Mouse (Mus musculus): ENCODE measurements around the gene 1700013G24Rik. TPM values are rescaled to one million over a fixed set of nuclear protein-coding genes. Genes with fewer than 3 reads are reported as not detected.
A peak's percentile ranks its signal among the peaks of the same experiment; 100 is the strongest.

1700013G24Rik gene
- polyA plus RNA-seq, 1 experiment from 2014 or later: not detected

DNA sequence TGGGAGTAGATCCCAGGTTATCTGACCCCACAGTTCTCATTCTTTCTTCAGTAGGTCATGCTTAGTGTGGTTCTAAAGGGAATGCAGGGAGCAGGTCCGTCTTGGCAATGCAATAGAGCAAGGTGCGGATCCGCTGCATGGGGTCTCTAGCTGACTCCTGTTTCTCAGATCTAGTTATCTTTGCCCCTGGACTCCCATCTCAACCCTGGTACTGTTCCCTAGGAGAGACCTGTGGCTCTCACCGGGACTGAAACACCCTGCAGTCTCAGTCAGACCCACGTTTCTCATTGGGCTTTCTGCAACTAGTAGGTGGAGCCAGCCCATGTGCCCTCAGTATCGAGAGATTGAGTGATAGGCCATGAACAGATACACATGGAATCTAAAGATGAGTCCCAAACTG is 24.5 kb downstream of the 1700013G24Rik start:
- Histone ChIP-seq H3K4me2 (no peak overlapping the region), H3K9ac (ENCODE audit: low read length) (no peak overlapping the region), H3K4me3 (ENCODE audit: low read depth, low read length) (no peak overlapping the region), H3K27ac (ENCODE audit: low read depth, low read length) (no peak overlapping the region; the same call in 1 of the 2 replicates), H3K4me1 (ENCODE audit: control insufficient read depth, insufficient read depth, low read length) (peaks cover 29% of the 10 kb centered on the region), H3K9me3 (ENCODE audit: control insufficient read depth, low read length) (no peaks in the 10 kb centered on the region), H3K36me3 (ENCODE audit: control insufficient read depth, insufficient read depth, low read length) (no peaks in the 10 kb centered on the region), H3K27me3 (ENCODE audit: control insufficient read depth, insufficient read depth, low read length) (no peaks in the 10 kb centered on the region)
- 61% methylated on average over 6 of the region's 6 CpGs for WGBS
- no peak for ATAC-seq (ENCODE audit: low FRiP score)
- no peak for DNase-seq (ENCODE audit: low spot score, missing footprints)

DNA sequence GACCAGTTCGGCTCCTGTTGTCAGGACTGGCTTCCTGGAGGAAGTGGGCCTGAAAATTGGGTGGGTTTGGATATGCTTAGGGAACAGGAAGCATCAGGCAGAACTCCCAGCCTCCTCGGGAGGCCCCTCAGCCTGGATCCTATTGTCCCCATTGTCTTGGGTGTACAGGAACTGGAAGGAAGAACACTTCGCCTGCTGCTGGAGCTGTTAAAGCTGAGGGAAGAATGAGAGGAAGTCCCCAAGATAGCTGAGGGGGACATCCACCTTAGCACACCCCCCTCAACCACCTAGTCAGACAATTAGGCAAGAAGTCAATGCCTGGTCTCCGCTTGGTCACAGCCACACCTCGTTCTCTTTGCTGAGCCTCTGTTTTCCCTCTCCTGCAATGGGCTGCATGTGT is 25.2 kb downstream of the 1700013G24Rik start:
- Histone ChIP-seq H3K27me3 (ENCODE audit: control insufficient read depth, insufficient read depth, low read length) (no peaks in the 10 kb centered on the region), H3K9ac (ENCODE audit: low read length) (no peak overlapping the region), H3K36me3 (ENCODE audit: control insufficient read depth, insufficient read depth, low read length) (no peaks in the 10 kb centered on the region), H3K4me1 (ENCODE audit: control insufficient read depth, insufficient read depth, low read length) (peaks cover 29% of the 10 kb centered on the region), H3K4me3 (ENCODE audit: low read depth, low read length) (no peak overlapping the region), H3K27ac (ENCODE audit: low read depth, low read length) (no peak overlapping the region; the same call in 1 of the 2 replicates), H3K9me3 (ENCODE audit: control insufficient read depth, low read length) (no peaks in the 10 kb centered on the region), H3K4me2 (no peak overlapping the region)
- DNase-seq (ENCODE audit: low spot score, missing footprints): no peak
- no peak for ATAC-seq (ENCODE audit: low FRiP score)
- WGBS: 70% methylated on average over 5 of the region's 5 CpGs

DNA sequence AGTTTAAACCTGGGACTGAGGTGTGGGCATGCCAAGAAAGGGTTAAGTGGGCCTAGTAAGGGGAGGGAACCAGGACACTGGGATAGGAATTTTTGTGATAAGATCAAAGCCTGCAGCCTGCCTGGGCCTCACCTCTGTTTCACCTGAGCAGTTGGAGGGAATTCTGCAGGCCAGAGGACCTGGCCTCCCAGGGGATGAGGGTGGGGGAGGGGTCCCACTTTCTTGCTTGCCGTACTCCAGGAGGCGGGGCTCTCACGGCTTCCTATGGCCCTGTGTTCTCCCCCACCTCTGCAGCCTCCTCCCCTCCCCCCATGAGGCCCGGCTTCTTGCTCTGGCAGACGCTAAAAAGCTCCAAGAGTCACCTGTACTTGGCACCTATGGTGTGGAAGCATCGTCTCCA is 26.7 kb downstream of the 1700013G24Rik start:
- no peaks in the 10 kb centered on the region for H3K9me3 ChIP-seq (ENCODE audit: control insufficient read depth, low read length)
- H3K4me3 ChIP-seq (ENCODE audit: low read depth, low read length): no peak overlapping the region
- DNase-seq (ENCODE audit: low spot score, missing footprints): no peak
- no peak overlapping the region for H3K4me2 ChIP-seq
- H3K9ac ChIP-seq (ENCODE audit: low read length): no peak overlapping the region
- no peak for ATAC-seq (ENCODE audit: low FRiP score)
- 6% methylated on average over 6 of the region's 6 CpGs for WGBS
- no peaks in the 10 kb centered on the region for H3K27me3 ChIP-seq (ENCODE audit: control insufficient read depth, insufficient read depth, low read length)
- no peak overlapping the region for H3K27ac ChIP-seq (ENCODE audit: low read depth, low read length)
- H3K4me1 ChIP-seq (ENCODE audit: control insufficient read depth, insufficient read depth, low read length): peaks cover 29% of the 10 kb centered on the region
- no peaks in the 10 kb centered on the region for H3K36me3 ChIP-seq (ENCODE audit: control insufficient read depth, insufficient read depth, low read length)

DNA sequence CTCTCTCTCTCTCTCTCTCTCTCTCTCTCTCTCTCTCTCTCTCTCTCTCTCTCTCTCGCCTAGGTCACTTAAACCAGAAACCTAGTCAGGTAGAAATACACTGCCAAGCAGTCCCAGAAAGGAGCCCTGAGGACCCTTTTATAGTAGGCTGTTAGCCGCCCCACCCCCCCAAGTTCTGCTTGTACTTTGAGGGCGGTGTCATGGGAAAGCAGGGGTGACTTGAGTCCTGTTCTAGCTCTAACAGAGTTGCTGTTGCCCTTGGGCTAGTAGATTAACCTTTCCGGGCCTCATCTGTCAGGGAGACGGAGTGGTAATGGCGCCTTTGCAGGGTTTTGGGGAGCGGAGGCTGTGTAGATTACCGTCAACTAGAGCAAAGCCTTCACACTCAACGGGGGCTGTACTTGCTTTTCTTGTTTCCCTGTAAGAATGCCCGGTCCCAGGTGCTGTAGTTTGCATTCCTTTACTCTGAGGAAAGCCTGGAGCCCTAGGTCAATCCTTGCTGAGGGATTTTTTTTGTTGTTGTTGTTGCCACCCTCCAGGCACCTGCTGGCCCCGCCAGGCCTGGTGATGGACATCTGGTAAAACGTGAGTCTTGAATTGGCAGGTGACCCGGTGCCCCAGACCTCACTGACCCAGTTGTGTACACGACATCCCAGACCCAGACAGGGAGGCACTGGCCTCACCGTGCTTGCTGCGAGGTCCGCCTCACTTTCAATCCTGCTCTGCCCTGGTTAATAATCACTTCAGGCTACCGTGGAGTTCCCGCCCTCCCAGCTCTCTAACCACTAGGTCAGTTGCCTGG is 27.3 kb downstream of the 1700013G24Rik start:
- Histone ChIP-seq H3K36me3 (ENCODE audit: control insufficient read depth, insufficient read depth, low read length) (no peaks in the 10 kb centered on the region), H3K9ac (ENCODE audit: low read length) (no peak overlapping the region), H3K9me3 (ENCODE audit: control insufficient read depth, low read length) (no peaks in the 10 kb centered on the region), H3K4me3 (ENCODE audit: low read depth, low read length) (no peak overlapping the region), H3K27ac (ENCODE audit: low read depth, low read length) (no peak overlapping the region), H3K4me1 (ENCODE audit: control insufficient read depth, insufficient read depth, low read length) (peaks cover 31% of the 10 kb centered on the region), H3K4me2 (no peak overlapping the region), H3K27me3 (ENCODE audit: control insufficient read depth, insufficient read depth, low read length) (no peaks in the 10 kb centered on the region)
- DNase-seq (ENCODE audit: low spot score, missing footprints): no peak
- ATAC-seq (ENCODE audit: low FRiP score): no peak
- WGBS: 18% methylated on average over 19 of the region's 19 CpGs

DNA sequence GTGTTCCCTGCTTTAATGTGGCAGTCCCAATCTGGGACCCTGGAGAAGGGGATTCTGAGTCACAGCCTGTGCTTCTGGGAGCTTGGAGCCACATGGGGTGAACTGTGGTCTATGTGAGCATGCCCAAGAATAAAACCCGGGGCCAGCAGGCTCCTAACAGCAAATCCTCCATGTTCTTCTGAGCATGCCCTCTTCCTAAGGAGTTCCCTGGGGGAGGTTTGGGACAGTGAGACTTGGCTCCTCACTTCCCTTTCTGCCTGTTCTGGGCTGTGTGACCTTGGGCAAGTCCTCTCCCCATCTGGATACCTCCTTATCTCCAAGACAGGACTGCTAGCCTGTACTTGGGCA is 27.9 kb downstream of the 1700013G24Rik start:
- 15% methylated on average over 1 of the region's 1 CpGs for WGBS
- H3K4me3 ChIP-seq (ENCODE audit: low read depth, low read length): no peak overlapping the region
- peaks cover 37% of the 10 kb centered on the region for H3K4me1 ChIP-seq (ENCODE audit: control insufficient read depth, insufficient read depth, low read length)

DNA sequence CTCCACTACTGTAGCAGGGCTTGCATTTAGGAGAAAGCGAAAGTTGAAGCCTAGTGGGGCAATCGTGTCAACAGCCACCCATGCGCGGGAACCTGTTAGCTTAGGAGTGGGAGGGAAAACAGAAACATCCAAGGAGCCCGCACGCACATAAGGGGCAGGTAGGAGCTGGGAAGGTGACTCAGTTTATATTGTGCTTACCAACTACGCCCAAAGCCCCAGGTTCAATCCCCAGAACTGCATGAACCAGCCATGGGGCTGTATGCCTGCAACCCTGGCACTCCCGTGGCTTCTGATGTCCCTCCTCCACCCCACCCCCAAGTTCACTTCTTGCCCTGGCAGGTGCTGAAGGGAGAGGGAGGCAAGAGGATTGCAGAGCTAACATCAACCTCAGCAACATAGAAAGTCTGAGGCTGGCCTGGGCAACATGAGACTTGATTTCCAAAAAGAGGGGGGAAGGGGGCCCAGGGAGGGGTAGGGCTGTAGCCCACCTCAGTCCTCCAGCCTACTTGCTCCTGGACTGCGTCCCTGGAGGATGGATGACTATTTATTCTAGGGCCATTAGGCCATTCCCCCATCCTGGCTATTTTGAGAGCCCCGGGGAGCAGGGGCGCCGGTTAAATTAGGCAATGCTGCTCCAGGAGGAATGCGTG is 28.4 kb downstream of the 1700013G24Rik start:
- ATAC-seq (ENCODE audit: low FRiP score) (no peak), DNase-seq (ENCODE audit: low spot score, missing footprints) (no peak)
- no peaks in the 10 kb centered on the region for H3K36me3 ChIP-seq (ENCODE audit: control insufficient read depth, insufficient read depth, low read length)
- H3K4me1 ChIP-seq (ENCODE audit: control insufficient read depth, insufficient read depth, low read length): peaks cover 39% of the 10 kb centered on the region
- H3K27ac ChIP-seq (ENCODE audit: low read depth, low read length): no peak overlapping the region
- H3K4me3 ChIP-seq (ENCODE audit: low read depth, low read length): no peak overlapping the region
- no peak overlapping the region for H3K4me2 ChIP-seq
- WGBS: 69% methylated on average over 13 of the region's 13 CpGs
- H3K27me3 ChIP-seq (ENCODE audit: control insufficient read depth, insufficient read depth, low read length): no peaks in the 10 kb centered on the region
- H3K9ac ChIP-seq (ENCODE audit: low read length): no peak overlapping the region
- no peaks in the 10 kb centered on the region for H3K9me3 ChIP-seq (ENCODE audit: control insufficient read depth, low read length)

More for the DNA sequence above, 27.9 kb downstream of the 1700013G24Rik start:
- Histone ChIP-seq H3K27me3 (ENCODE audit: control insufficient read depth, insufficient read depth, low read length) (no peaks in the 10 kb centered on the region), H3K9me3 (ENCODE audit: control insufficient read depth, low read length) (no peaks in the 10 kb centered on the region), H3K36me3 (ENCODE audit: control insufficient read depth, insufficient read depth, low read length) (no peaks in the 10 kb centered on the region), H3K9ac (ENCODE audit: low read length) (no peak overlapping the region), H3K4me2 (no peak overlapping the region), H3K27ac (ENCODE audit: low read depth, low read length) (no peak overlapping the region)
- DNase-seq (ENCODE audit: low spot score, missing footprints) (no peak), ATAC-seq (ENCODE audit: low FRiP score) (no peak)

DNA sequence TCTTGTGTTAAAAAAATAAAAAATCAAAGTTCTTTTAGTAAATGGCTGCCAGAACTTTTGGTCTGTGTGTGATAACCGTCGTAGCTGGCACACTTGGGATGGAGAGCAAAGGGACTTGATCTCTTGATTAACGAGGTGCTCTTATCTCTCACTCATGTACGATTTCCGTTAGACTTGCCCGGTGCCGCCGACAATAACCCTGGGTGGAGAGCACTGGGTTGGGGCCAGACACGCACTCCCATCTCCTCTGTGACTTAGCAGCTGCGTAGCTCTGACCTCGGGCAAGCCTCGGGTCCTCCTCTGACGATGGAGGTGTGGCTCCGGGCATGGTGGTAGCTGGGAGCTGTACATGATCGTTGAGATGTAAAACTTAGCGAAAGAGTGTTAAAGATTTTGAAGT is 30.8 kb downstream of the 1700013G24Rik start:
- no peak overlapping the region for H3K9ac ChIP-seq (ENCODE audit: low read length)
- H3K4me3 ChIP-seq (ENCODE audit: low read depth, low read length): no peak overlapping the region
- WGBS: 82% methylated on average over 16 of the region's 16 CpGs
- ATAC-seq (ENCODE audit: low FRiP score): no peak
- no peaks in the 10 kb centered on the region for H3K9me3 ChIP-seq (ENCODE audit: control insufficient read depth, low read length)
- H3K36me3 ChIP-seq (ENCODE audit: control insufficient read depth, insufficient read depth, low read length): no peaks in the 10 kb centered on the region
- no peak overlapping the region for H3K4me2 ChIP-seq
- H3K27me3 ChIP-seq (ENCODE audit: control insufficient read depth, insufficient read depth, low read length): no peaks in the 10 kb centered on the region
- no peak for DNase-seq (ENCODE audit: low spot score, missing footprints)
- peaks cover 53% of the 10 kb centered on the region for H3K4me1 ChIP-seq (ENCODE audit: control insufficient read depth, insufficient read depth, low read length)
- H3K27ac ChIP-seq (ENCODE audit: low read depth, low read length): no peak overlapping the region

DNA sequence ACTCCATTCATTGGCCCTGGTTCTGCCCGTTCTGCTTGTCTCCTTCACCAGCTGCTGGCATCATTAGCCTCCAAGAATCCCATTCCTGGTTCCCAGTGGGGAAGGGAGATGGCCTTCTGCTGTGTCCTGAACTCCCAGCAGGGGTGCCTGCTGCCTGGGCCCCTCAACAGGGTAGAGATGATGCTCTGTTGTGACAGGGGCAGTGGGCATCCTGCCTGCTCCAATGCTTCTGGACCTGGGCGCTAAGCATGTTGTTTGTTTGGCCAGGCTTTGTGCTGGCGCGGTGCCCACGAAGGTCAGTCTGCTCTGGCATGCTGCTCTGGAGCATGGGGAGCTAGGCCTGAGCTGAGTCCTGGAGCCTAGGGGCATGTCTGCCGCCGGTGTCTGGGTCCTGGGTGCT is 31.5 kb downstream of the 1700013G24Rik start:
- no peak overlapping the region for H3K9ac ChIP-seq (ENCODE audit: low read length)
- no peaks in the 10 kb centered on the region for H3K9me3 ChIP-seq (ENCODE audit: control insufficient read depth, low read length)
- peaks cover 58% of the 10 kb centered on the region for H3K4me1 ChIP-seq (ENCODE audit: control insufficient read depth, insufficient read depth, low read length)
- no peak overlapping the region for H3K4me3 ChIP-seq (ENCODE audit: low read depth, low read length)
- ATAC-seq (ENCODE audit: low FRiP score) (no peak), DNase-seq (ENCODE audit: low spot score, missing footprints) (no peak)
- no peak overlapping the region for H3K27ac ChIP-seq (ENCODE audit: low read depth, low read length)
- WGBS: 80% methylated on average over 7 of the region's 7 CpGs
- H3K4me2 ChIP-seq: no peak overlapping the region
- no peaks in the 10 kb centered on the region for H3K27me3 ChIP-seq (ENCODE audit: control insufficient read depth, insufficient read depth, low read length)
- no peaks in the 10 kb centered on the region for H3K36me3 ChIP-seq (ENCODE audit: control insufficient read depth, insufficient read depth, low read length)

DNA sequence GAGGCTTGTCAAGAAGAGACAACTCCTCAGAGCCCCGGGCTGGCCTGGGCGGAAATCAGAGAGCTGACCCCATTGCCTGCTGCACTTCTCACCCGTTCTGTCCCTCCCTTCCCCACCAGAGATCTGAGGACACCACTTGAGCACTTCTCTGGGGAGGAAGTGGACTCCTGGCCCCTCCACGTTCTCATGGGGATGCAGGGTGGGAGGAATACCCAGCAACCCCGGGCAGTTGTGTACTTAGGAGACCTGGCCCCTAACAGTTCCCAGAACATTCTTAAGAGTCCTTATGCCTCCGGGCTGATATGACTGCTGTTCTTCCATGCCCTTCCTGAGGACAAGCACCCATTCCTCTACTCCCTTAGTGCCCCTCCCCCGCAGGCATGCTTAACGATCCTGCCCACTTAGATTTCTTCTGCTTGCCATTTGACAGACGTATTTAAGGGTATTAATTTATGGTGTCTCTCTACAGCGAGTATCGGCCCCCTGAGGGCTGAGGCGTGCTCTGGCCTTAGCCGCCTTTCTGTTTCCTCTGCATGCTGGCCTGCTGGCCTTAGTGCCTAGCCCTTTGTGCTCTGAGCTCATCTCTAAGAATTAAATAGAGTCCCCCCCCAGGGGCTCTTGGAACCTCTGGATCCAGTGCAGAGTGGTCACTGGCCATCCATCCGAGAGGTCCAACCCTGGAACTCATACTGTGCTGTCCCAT is 32.3 kb downstream of the 1700013G24Rik start:
- DNase-seq (ENCODE audit: low spot score, missing footprints) (peak; percentile 85), ATAC-seq (ENCODE audit: low FRiP score) (no peak)
- H3K27me3 ChIP-seq (ENCODE audit: control insufficient read depth, insufficient read depth, low read length): no peaks in the 10 kb centered on the region
- no peaks in the 10 kb centered on the region for H3K36me3 ChIP-seq (ENCODE audit: control insufficient read depth, insufficient read depth, low read length)
- H3K4me3 ChIP-seq (ENCODE audit: low read depth, low read length): no peak overlapping the region
- 46% methylated on average over 14 of the region's 14 CpGs for WGBS
- no peaks in the 10 kb centered on the region for H3K9me3 ChIP-seq (ENCODE audit: control insufficient read depth, low read length)
- no peak overlapping the region for H3K4me2 ChIP-seq
- H3K9ac ChIP-seq (ENCODE audit: low read length): no peak overlapping the region
- peaks cover 52% of the 10 kb centered on the region for H3K4me1 ChIP-seq (ENCODE audit: control insufficient read depth, insufficient read depth, low read length)
- no peak overlapping the region for H3K27ac ChIP-seq (ENCODE audit: low read depth, low read length)

All from midbrain, embryonic 11.5 days (tissue).